Mouse (Mus musculus): ENCODE data around the gene Pex19. TPM values are rescaled to one million over a fixed set of nuclear protein-coding genes. Genes with fewer than 3 reads are reported as not detected.

Pex19 gene
- 38.7 and 41.8 TPM in 2 replicates for polyA plus RNA-seq (2015; fragmentation: Nextera tagmentation; extraction: Ambion mirVana)

DNA sequence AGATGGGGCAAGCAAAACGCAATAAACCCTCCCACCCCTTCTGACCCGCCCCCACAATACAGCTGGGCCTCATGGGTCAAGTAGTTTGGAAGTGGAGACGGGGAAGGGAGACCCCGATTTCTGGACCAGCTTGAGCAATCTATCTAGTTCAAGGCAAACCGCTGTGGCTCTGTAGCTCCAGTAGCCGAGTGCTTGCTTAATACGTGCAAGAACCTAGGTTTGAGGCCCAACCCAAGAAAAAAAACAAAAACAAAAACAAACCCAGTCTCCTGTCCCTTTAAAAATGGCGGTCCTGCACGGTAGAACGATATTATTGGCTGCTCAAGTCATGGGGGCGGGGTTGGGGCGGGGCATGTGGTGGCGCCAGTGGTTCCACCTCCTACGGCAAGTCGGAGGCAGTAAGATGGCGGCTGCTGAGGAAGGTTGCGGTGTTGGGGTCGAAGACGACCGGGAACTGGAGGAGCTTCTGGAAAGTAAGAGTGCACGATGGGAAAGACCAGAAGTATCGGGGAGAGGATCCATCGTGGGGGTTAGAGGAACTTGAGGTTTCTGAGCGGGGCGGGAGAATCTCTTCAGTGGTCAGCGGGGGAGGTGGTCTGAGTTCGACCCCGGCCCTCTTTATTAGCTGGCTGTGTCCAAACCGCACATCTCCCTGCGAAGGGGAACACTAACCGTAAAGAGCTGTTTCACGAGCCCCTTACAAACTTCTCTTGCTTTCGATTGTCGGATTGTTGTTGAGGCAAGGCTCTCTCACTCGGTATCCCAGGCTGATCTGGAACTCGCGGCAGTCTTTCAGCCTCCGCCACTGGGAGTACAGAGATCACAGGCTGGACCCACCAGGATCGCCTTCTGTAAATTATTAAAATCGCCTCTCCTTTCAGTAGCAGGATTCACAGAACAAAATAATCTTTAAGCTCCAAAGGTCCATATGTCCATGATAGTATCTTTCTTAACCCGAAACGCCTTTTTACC, at the start of gene Pex19:
Gene Pex19, plus strand, starts transcription at position 380 of the 972 bp plus-strand sequence.
- H3K27ac ChIP-seq (replicated peaks), result peak within 1 kb of the TSS; percentile 64; the same call in 1 of the 2 replicates
- peaks cover 17% of the 10 kb centered on the region for H3K4me1 ChIP-seq (replicated peaks)
- WGBS (ENCODE audit: insufficient replicate concordance), result under 1% methylated on average over 42 of the region's 42 CpGs
- ATAC-seq (ENCODE audit: insufficient read depth), result peak; percentile 96
- H3K9me3 ChIP-seq (replicated peaks), result no peaks in the 10 kb centered on the region
- peaks cover 48% of the 10 kb centered on the region for H3K36me3 ChIP-seq (replicated peaks)
- H3K27me3 ChIP-seq, result no peaks in the 10 kb centered on the region
- H3K4me2 ChIP-seq, result peak within 1 kb of the TSS; percentile 79
- peak within 1 kb of the TSS; percentile 79 for H3K4me3 ChIP-seq (replicated peaks)
- peak within 1 kb of the TSS; percentile 77 for H3K9ac ChIP-seq

DNA sequence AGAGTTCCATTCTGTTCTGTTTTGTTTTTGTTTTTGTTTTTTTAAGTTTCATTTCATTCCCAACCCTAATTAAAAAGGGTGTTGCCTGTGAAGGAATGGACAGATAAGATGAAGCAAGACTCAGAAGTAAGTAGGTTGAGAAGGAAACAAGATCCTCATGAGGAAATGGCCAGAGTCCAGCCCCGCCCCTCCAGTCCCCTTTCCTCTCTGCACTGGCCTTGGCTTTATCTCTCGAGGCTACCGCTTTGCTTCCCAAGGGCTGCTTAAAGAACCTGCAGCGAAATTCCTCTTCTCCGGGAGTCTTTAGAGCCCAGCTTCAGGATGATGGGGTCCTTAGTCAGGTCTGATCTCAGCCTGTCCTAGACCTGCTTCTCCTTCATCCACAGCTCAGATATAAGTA, 48.6 kb upstream of the Pex19 start:
- Histone ChIP-seq H3K9me3 (replicated peaks) (no peaks in the 10 kb centered on the region), H3K4me3 (replicated peaks) (no peak overlapping the region), H3K27me3 (no peaks in the 10 kb centered on the region), H3K9ac (no peak overlapping the region), H3K4me2 (no peak overlapping the region), H3K36me3 (replicated peaks) (peaks cover 67% of the 10 kb centered on the region), H3K4me1 (replicated peaks) (peaks cover 10% of the 10 kb centered on the region), H3K27ac (replicated peaks) (peak overlapping the region; percentile 29; the same call in 1 of the 2 replicates)
- 49% methylated on average over 5 of the region's 5 CpGs for WGBS (ENCODE audit: insufficient replicate concordance)
- ATAC-seq (ENCODE audit: insufficient read depth), result no peak

DNA sequence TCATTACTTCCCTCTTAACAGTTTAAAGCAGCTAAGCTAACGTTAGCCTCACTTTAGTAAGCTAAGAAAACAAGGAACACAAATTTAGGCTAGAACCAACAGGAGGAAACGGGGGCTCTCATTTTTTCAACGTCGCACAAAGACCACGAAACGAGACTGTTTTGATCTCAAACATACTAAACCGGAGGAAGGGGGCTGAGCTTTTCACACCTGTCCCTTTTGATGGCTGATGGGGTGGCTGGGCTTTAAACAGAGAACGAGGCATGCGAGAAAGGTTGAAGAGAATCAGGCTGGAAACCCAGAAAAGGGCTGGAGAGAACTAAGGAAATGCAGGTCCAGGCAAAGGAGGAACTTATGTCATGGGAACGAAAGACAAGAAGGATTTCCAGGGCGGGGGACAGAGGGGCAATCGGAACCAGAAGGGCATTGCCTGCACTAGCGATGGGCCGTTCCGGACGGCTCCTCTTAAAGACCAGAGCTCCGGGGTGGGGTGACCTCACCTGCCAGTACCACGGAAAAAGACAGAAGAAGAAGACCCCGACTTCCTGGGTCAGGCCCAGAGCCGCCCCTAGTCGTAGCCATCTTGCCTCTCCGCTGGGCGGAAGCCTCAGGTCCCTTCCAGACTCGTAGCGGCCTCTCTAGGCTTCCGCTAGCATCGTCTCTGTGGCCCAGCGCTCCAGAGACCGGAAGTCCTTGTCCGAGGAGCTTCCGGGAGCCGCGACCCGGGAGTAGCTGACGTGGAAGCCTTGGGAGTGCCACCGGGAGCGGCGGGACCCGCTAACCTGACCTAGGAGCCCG, 44.3 kb upstream of the Pex19 start, which contains the start of the genes Copa and Ncstn:
Gene Copa, plus strand, starts transcription at position 429 of the 798 bp plus-strand sequence.
Gene Ncstn, minus strand, starts transcription at position 695 of the 798 bp plus-strand sequence.
- Histone ChIP-seq H3K9ac (peak within 1 kb of the TSS; percentile 84), H3K4me3 (replicated peaks) (peak within 1 kb of the TSS; percentile 79), H3K4me1 (replicated peaks) (peaks cover 33% of the 10 kb centered on the region), H3K4me2 (peak within 1 kb of the TSS; percentile 73), H3K9me3 (replicated peaks) (no peaks in the 10 kb centered on the region), H3K36me3 (replicated peaks) (peaks cover 27% of the 10 kb centered on the region), H3K27ac (replicated peaks) (peak within 1 kb of the TSS; percentile 81), H3K27me3 (no peaks in the 10 kb centered on the region)
- ATAC-seq (ENCODE audit: insufficient read depth), result peak; percentile 98
- under 1% methylated on average over 40 of the region's 40 CpGs for WGBS (ENCODE audit: insufficient replicate concordance)

DNA sequence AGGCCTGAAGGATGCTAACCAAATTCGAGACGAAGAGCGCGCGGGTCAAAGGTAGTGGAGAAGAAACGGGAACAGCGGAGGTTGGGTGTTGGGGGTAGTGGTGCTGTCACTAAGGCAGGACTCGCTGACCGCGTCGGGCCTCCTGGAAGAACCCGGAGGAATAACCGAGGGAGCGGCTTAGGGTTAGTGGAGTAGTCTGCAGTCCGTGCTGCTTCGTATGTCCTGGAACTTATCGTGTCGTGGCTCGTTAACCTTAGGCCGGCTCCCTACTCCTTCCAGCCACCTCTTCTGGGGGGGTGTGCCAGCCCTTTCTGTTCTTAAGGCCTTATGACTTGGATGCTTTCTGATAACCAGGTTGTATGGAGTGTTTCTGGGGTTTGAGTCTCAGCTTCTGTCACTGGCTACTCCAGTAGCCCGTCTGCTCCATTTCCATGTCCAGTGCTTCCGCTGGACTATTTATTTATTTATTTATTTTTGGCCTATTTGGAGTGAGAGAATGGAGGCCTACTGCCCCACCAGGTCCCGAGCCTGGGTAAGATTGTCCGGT, 43.6 kb upstream of the Pex19 start:
- 1% methylated on average over 24 of the region's 24 CpGs for WGBS (ENCODE audit: insufficient replicate concordance)
- no peaks in the 10 kb centered on the region for H3K9me3 ChIP-seq (replicated peaks)
- H3K27me3 ChIP-seq, result no peaks in the 10 kb centered on the region
- H3K27ac ChIP-seq (replicated peaks), result peak overlapping the region; percentile 81
- H3K4me2 ChIP-seq, result peak overlapping the region; percentile 73
- H3K4me3 ChIP-seq (replicated peaks), result peak overlapping the region; percentile 79
- peak overlapping the region; percentile 84 for H3K9ac ChIP-seq
- peaks cover 26% of the 10 kb centered on the region for H3K36me3 ChIP-seq (replicated peaks)
- peaks cover 32% of the 10 kb centered on the region for H3K4me1 ChIP-seq (replicated peaks)
- ATAC-seq (ENCODE audit: insufficient read depth), result peak; percentile 64

DNA sequence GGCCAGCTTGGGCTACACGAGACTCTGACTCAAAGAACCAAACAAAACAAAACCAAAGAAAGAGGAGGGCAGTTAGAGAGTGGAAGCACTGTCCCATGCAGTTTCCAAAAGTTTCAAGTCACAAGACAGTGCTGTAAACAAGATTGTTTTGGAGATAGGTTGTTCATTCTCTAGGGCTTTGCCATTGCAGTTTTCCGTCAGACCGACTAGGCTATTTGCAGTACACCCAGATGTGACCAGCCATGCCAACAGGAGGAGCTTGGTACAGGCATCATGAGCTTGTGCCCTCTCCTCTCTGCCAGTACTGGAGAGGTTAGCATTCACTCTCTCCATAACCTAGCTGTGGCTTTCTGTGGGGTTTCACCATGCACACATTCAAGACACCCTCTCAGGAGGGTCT, 33.0 kb upstream of the Pex19 start:
- H3K4me2 ChIP-seq, result no peak overlapping the region
- H3K36me3 ChIP-seq (replicated peaks), result peaks cover 85% of the 10 kb centered on the region

DNA sequence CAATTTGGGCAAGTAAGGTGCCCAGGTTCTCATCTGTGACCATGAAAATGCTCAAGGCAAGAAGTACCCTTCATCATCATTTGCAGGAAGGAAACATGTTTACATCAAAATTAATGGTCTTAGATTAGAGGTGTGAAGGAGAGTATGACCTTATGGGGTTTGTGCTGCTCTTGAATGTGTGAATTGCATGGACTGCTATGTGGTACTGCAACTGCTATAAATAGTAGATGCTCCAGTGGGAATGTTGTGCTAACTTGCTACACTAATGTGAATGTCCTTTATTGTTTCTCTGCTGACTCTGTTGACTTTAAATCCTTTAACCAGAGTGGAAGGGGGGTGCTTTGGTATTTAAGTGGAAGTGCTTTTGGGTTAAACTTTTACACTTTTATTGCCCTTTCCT, 32.3 kb upstream of the Pex19 start:
- no peaks in the 10 kb centered on the region for H3K4me1 ChIP-seq (replicated peaks)
- no peaks in the 10 kb centered on the region for H3K9me3 ChIP-seq (replicated peaks)
- H3K27ac ChIP-seq (replicated peaks), result no peak overlapping the region
- no peak overlapping the region for H3K4me3 ChIP-seq (replicated peaks)
- ATAC-seq (ENCODE audit: insufficient read depth), result no peak
- H3K36me3 ChIP-seq (replicated peaks), result peaks cover 81% of the 10 kb centered on the region
- H3K27me3 ChIP-seq, result no peaks in the 10 kb centered on the region
- H3K4me2 ChIP-seq, result no peak overlapping the region
- H3K9ac ChIP-seq, result no peak overlapping the region

More for the DNA sequence above, 33.0 kb upstream of the Pex19 start:
- WGBS (ENCODE audit: insufficient replicate concordance), result 88% methylated on average over 3 of the region's 3 CpGs
- H3K9me3 ChIP-seq (replicated peaks), result no peaks in the 10 kb centered on the region
- no peak overlapping the region for H3K27ac ChIP-seq (replicated peaks)
- H3K9ac ChIP-seq, result no peak overlapping the region
- no peak overlapping the region for H3K4me3 ChIP-seq (replicated peaks)
- H3K4me1 ChIP-seq (replicated peaks), result no peaks in the 10 kb centered on the region
- ATAC-seq (ENCODE audit: insufficient read depth), result no peak
- H3K27me3 ChIP-seq, result no peaks in the 10 kb centered on the region

DNA sequence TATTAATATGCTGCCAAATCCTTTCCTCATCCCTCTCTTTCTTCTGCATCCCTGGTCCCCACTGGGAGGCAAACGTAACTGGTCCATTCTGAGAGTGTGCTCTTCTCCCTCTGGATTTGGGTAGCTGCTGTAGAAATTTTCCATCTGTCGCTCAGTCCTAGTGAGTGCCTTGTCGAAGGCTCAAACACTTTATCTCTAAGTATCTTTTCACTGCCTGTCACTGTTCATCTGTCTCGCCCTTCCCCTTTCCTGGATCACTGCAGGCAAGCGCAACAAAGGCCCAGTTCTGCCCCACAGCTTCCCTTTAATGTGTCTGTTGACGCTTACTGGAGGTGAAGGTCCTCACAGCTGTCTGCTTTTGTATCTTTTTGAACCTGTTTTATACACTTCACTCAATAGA, 31.4 kb upstream of the Pex19 start:
- H3K36me3 ChIP-seq (replicated peaks), result peaks cover 77% of the 10 kb centered on the region
- no peaks in the 10 kb centered on the region for H3K27me3 ChIP-seq
- no peaks in the 10 kb centered on the region for H3K9me3 ChIP-seq (replicated peaks)
- WGBS (ENCODE audit: insufficient replicate concordance), result 41% methylated on average over 6 of the region's 6 CpGs
- H3K27ac ChIP-seq (replicated peaks), result no peak overlapping the region
- H3K9ac ChIP-seq, result no peak overlapping the region
- H3K4me1 ChIP-seq (replicated peaks), result no peaks in the 10 kb centered on the region
- H3K4me3 ChIP-seq (replicated peaks), result no peak overlapping the region
- no peak for ATAC-seq (ENCODE audit: insufficient read depth)
- no peak overlapping the region for H3K4me2 ChIP-seq

DNA sequence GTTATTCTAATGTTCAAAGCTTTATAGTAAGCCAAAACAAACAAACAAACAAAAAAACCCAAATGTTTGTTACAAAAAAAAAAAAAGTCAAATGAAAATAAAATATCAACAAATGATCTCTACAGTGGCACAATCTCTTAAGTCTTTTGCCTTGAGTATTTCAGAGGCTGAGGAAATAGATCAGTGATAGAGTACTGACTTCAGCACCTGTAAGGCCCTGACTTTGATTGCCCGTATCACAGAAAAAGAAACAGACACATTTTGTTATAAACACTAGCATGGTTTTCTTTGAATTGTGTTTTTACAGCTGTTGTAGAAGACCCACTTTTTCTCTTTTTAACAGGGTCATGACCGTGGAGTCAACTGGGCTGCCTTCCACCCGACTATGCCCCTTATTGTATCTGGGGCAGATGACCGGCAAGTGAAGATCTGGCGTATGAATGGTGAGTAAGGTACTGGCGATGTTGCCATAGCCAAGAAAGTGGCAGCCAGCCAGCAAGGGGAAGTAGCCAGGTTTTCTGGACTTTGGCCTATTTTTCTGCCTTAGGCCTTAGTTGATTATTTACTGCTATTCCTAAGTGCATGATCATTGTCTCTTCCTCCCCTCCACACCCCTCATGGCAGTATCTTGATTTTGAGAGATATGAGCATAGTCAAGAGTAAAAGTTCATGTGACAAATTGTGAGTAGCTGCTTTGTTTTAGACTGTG, 27.1 kb upstream of the Pex19 start:
- no peak overlapping the region for H3K4me2 ChIP-seq
- H3K27ac ChIP-seq (replicated peaks), result no peak overlapping the region
- 84% methylated on average over 6 of the region's 6 CpGs for WGBS (ENCODE audit: insufficient replicate concordance)
- peaks cover 81% of the 10 kb centered on the region for H3K36me3 ChIP-seq (replicated peaks)
- no peaks in the 10 kb centered on the region for H3K4me1 ChIP-seq (replicated peaks)
- H3K9ac ChIP-seq, result no peak overlapping the region
- no peak for ATAC-seq (ENCODE audit: insufficient read depth)
- no peaks in the 10 kb centered on the region for H3K9me3 ChIP-seq (replicated peaks)
- no peak overlapping the region for H3K4me3 ChIP-seq (replicated peaks)
- no peaks in the 10 kb centered on the region for H3K27me3 ChIP-seq

DNA sequence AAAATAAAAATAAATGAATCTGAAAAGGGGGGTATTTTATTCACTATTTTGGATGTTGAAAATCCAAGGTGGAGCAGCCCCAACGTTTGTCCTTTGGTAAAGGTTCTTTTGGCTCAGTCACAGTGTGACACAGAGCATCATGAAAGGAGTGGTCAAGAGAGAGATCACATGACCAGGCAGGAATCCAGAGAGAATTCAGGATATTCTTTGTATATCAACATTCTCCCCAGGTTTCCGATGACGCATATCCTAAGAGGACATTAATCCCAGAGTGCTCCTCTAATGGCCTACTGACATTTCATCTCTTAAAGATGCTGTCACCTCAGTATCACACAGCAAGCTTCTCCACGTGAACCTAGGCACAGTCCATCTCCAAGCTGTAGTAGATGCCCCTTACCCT, 22.9 kb upstream of the Pex19 start:
- H3K4me2 ChIP-seq, result no peak overlapping the region
- no peaks in the 10 kb centered on the region for H3K9me3 ChIP-seq (replicated peaks)
- no peak overlapping the region for H3K9ac ChIP-seq
- H3K36me3 ChIP-seq (replicated peaks), result peaks cover 88% of the 10 kb centered on the region
- 84% methylated on average over 4 of the region's 4 CpGs for WGBS (ENCODE audit: insufficient replicate concordance)
- no peaks in the 10 kb centered on the region for H3K4me1 ChIP-seq (replicated peaks)
- H3K4me3 ChIP-seq (replicated peaks), result no peak overlapping the region
- no peak overlapping the region for H3K27ac ChIP-seq (replicated peaks)
- no peaks in the 10 kb centered on the region for H3K27me3 ChIP-seq
- no peak for ATAC-seq (ENCODE audit: insufficient read depth)

DNA sequence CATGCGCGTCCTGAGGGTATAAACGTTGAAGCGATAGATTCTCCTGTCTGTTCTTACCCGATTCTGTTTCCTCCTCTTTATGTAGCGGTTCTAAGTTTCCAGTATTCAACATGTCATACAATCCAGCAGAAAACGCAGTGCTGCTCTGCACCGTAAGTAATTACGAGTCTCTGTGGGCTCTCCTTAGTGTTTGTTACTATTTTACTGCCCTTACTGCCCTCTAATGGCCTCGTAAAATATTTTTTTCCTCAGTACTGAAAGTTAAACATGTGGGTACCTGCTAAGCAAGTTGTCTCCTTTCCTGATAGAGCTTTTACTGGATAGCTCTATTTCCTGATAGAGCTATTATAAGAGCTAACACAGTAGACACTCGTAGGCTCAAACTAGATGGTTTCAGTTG, 21.5 kb upstream of the Pex19 start:
- no peak overlapping the region for H3K27ac ChIP-seq (replicated peaks)
- ATAC-seq (ENCODE audit: insufficient read depth), result no peak

More for the DNA sequence above, 21.5 kb upstream of the Pex19 start:
- Histone ChIP-seq H3K36me3 (replicated peaks) (peaks cover 94% of the 10 kb centered on the region), H3K4me2 (no peak overlapping the region), H3K4me1 (replicated peaks) (no peaks in the 10 kb centered on the region), H3K9ac (no peak overlapping the region), H3K27me3 (no peaks in the 10 kb centered on the region), H3K4me3 (replicated peaks) (no peak overlapping the region), H3K9me3 (replicated peaks) (no peaks in the 10 kb centered on the region)
- 77% methylated on average over 11 of the region's 11 CpGs for WGBS (ENCODE audit: insufficient replicate concordance)
